Mouse (Mus musculus) MEL (cell line): ENCODE measurements around the gene Atp10a. TPM values are rescaled to one million over a fixed set of nuclear protein-coding genes. Genes with fewer than 3 reads are reported as not detected.

Source experiments
- DNase-seq: peaks from one replicate; pipeline ENCODE4 v3.0.0; 2011; ENCODE audit warnings: low read depth, low spot score
- H3K27ac ChIP-seq: 2 replicates; pipeline ENCODE4 v1.5.1; 2012; ENCODE audit warnings: low read depth, mild to moderate bottlenecking, control low read depth, low read length, moderate library complexity; ENCODE audit not compliant: control insufficient read depth
- H3K27me3 ChIP-seq, 2 experiments: fragments of 150-350 bp in 1 of 2; sonication (generic) in 1 of 2; 2 replicates each; pipeline ENCODE4 v1.6.1; 2012; ENCODE audit warnings: low read length in 2 of 2, mild to moderate bottlenecking in 2 of 2, improper control_type of control experiment in 1 of 2, moderate library complexity in 1 of 2; ENCODE audit not compliant: insufficient read depth in 2 of 2, control insufficient read depth in 1 of 2
- H3K36me3 ChIP-seq, 2 experiments: 2 replicates each; pipeline ENCODE4 v1.6.1; 2012 to 2014; ENCODE audit warnings: low read length in 2 of 2, improper control_type of control experiment in 1 of 2, inconsistent platforms in 1 of 2, mild to moderate bottlenecking in 1 of 2; ENCODE audit not compliant: insufficient read depth in 2 of 2, control insufficient read depth in 1 of 2
- H3K4me1 ChIP-seq, 2 experiments: fragments of 150-350 bp in 1 of 2; sonication (generic) in 1 of 2; 2 replicates each; pipeline ENCODE4 v1.6.1; 2012; ENCODE audit warnings: low read length in 2 of 2, improper control_type of control experiment in 1 of 2, mild to moderate bottlenecking in 1 of 2; ENCODE audit not compliant: insufficient read depth in 2 of 2, control insufficient read depth in 1 of 2
- H3K4me3 ChIP-seq, 2 experiments: fragments of 150-350 bp in 1 of 2; sonication (generic) in 1 of 2; 2 replicates each; pipeline ENCODE4 v1.5.1; 2012; ENCODE audit warnings: low read depth in 2 of 2, low read length in 2 of 2, mild to moderate bottlenecking in 2 of 2, moderate library complexity in 2 of 2, control low read depth in 1 of 2, improper control_type of control experiment in 1 of 2; ENCODE audit not compliant: control insufficient read depth in 1 of 2, insufficient read depth in 1 of 2
- H3K79me2 ChIP-seq: 2 replicates; pipeline ENCODE4 v1.6.1; 2012; ENCODE audit warnings: mild to moderate bottlenecking, low read length, moderate library complexity; ENCODE audit not compliant: control insufficient read depth, poor library complexity, insufficient read depth
- H3K9ac ChIP-seq: 2 replicates; pipeline ENCODE4 v1.6.1; 2012; ENCODE audit warnings: low read depth, mild to moderate bottlenecking, control low read depth, low read length, moderate library complexity; ENCODE audit not compliant: control insufficient read depth, poor library complexity, severe bottlenecking
- H3K9me3 ChIP-seq: fragments of 150-350 bp; sonication (generic); replicated peaks from 2 replicates; pipeline ENCODE4 v1.6.1; 2012; ENCODE audit warnings: mild to moderate bottlenecking, low read length, improper control_type of control experiment, moderate library complexity; ENCODE audit not compliant: insufficient read depth
- CHD2 ChIP-seq: IDR thresholded peaks from 2 replicates; pipeline ENCODE4 v1.6.1; 2011; ENCODE audit warnings: low read length, improper control_type of control experiment
- CTCF ChIP-seq, 3 experiments: IDR thresholded peaks in 2 of 3; conservative IDR thresholded peaks in 1 of 3; 2 replicates each; pipeline ENCODE4 v1.5.1; 2011 to 2012; ENCODE audit warnings: low read length in 3 of 3, low read depth in 2 of 3, mild to moderate bottlenecking in 2 of 3, improper control_type of control experiment in 1 of 3, inconsistent platforms in 1 of 3, mixed read lengths in 1 of 3, moderate library complexity in 1 of 3; ENCODE audit not compliant: control insufficient read depth in 1 of 3, insufficient read depth in 1 of 3, poor library complexity in 1 of 3, severe bottlenecking in 1 of 3
- EP300 ChIP-seq, 2 experiments: IDR thresholded peaks; 2 replicates each; pipeline ENCODE4 v1.6.1; 2011; ENCODE audit warnings: improper control_type of control experiment in 2 of 2, low read length in 2 of 2, low read depth in 1 of 2, mild to moderate bottlenecking in 1 of 2
- ETS1 ChIP-seq: IDR thresholded peaks from 2 replicates; pipeline ENCODE4 v1.6.1; 2012; ENCODE audit warnings: low read depth, mild to moderate bottlenecking, inconsistent platforms, low read length, improper control_type of control experiment, moderate library complexity
- GATA1 ChIP-seq: IDR thresholded peaks from 2 replicates; pipeline ENCODE4 v1.6.1; 2011; ENCODE audit warnings: low read depth, low read length, improper control_type of control experiment
- MAFK ChIP-seq: IDR thresholded peaks from 2 replicates; pipeline ENCODE4 v1.6.1; 2011; ENCODE audit warnings: low read depth, mild to moderate bottlenecking, low read length, improper control_type of control experiment, borderline replicate concordance
- MAX ChIP-seq: IDR thresholded peaks from 2 replicates; pipeline ENCODE4 v1.6.1; 2011; ENCODE audit warnings: low read length, improper control_type of control experiment
- MAZ ChIP-seq: IDR thresholded peaks from 2 replicates; pipeline ENCODE4 v1.6.1; 2012; ENCODE audit warnings: low read depth, mild to moderate bottlenecking, inconsistent platforms, low read length, improper control_type of control experiment
- MEF2A ChIP-seq: IDR thresholded peaks from 2 replicates; pipeline ENCODE4 v1.6.1; 2014; ENCODE audit warnings: low read depth, mild to moderate bottlenecking, inconsistent platforms, low read length, improper control_type of control experiment; ENCODE audit not compliant: poor library complexity, insufficient replicate concordance, severe bottlenecking; ENCODE audit errors: extremely low read depth
- MXI1 ChIP-seq: IDR thresholded peaks from 2 replicates; pipeline ENCODE4 v1.6.1; 2011; ENCODE audit warnings: mild to moderate bottlenecking, low read depth, low read length, improper control_type of control experiment
- NELFE ChIP-seq: IDR thresholded peaks from 2 replicates; pipeline ENCODE4 v1.6.1; 2011; ENCODE audit warnings: low read depth, low read length, improper control_type of control experiment
- POLR2A ChIP-seq, 2 experiments: IDR thresholded peaks; 2 replicates each; pipeline ENCODE4 v1.6.1; 2011 to 2012; ENCODE audit warnings: low read length in 2 of 2, mild to moderate bottlenecking in 2 of 2, control low read depth in 1 of 2, improper control_type of control experiment in 1 of 2, low read depth in 1 of 2, moderate library complexity in 1 of 2; ENCODE audit not compliant: control insufficient read depth in 1 of 2, insufficient read depth in 1 of 2, poor library complexity in 1 of 2
- POLR2AphosphoS5 ChIP-seq: IDR thresholded peaks from 2 replicates; pipeline ENCODE4 v1.6.1; 2012; ENCODE audit warnings: low read depth, borderline replicate concordance, mild to moderate bottlenecking, inconsistent platforms, low read length, moderate library complexity, mixed read lengths
- SMC3 ChIP-seq: IDR thresholded peaks from 2 replicates; pipeline ENCODE4 v1.6.1; 2011; ENCODE audit warnings: low read depth, low read length, improper control_type of control experiment
- TCF12 ChIP-seq: IDR thresholded peaks from 2 replicates; pipeline ENCODE4 v1.6.1; 2014; ENCODE audit warnings: low read depth, mild to moderate bottlenecking, inconsistent platforms, low read length, improper control_type of control experiment, moderate library complexity
- USF1 ChIP-seq: IDR thresholded peaks from 2 replicates; pipeline ENCODE4 v1.6.1; 2014; ENCODE audit warnings: low read depth, mild to moderate bottlenecking, inconsistent platforms, low read length, improper control_type of control experiment, moderate library complexity
- ZKSCAN1 ChIP-seq: IDR thresholded peaks from 2 replicates; pipeline ENCODE4 v1.6.1; 2012; ENCODE audit warnings: low read depth, mild to moderate bottlenecking, inconsistent platforms, low read length, improper control_type of control experiment, moderate library complexity
- ZNF384 ChIP-seq: IDR thresholded peaks from 2 replicates; pipeline ENCODE4 v1.6.1; 2012; ENCODE audit warnings: low read depth, mild to moderate bottlenecking, inconsistent platforms, low read length, improper control_type of control experiment
- polyA plus RNA-seq, 2 experiments: library from polyadenylated mRNA; stranded (reverse) in 1 of 2; unstranded in 1 of 2; fragments of >175 nt in 1 of 2; fragments of >200 nt in 1 of 2; gene quantifications; 2 replicates each; pipeline versions ENCODE4 v1.2.1 to v1.2.4; 2012; ENCODE audit warnings: low replicate concordance in 2 of 2, low read depth in 1 of 2; ENCODE audit not compliant: insufficient read length in 2 of 2, insufficient read depth in 1 of 2, missing spikeins in 1 of 2
- total RNA-seq: library from RNA; depleted of rRNA; stranded (reverse); fragments of 300-350 nt; gene quantifications from 2 replicates; pipeline ENCODE4 v1.2.3, GENCODE M21; 2012

Atp10a gene
- total and polyA plus RNA-seq, 3 experiments = not detected

DNA sequence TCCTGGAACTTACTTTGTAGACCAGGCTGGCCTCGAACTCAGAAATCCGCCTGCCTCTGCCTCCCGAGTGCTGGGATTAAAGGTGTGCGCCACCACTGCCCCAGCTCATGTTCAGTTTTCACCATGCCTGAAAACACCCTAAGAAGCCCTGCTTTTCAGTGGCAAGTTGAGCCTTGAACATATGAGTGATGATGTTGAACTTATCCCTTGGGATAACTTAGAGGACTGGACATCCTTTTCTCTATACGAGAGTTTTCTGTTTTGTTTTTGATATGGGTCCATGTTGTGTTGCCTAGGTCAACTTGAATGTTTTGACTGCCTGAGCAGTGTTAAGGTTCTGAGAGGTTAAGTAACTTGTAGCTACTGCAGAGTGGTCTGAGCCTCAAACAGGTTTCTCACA lies 4.7 kb downstream of the Atp10a start:
- Histone ChIP-seq H3K4me1 (no peaks in the 10 kb centered on the region), H3K9me3 (no peaks in the 10 kb centered on the region), H3K36me3 (no peaks in the 10 kb centered on the region), H3K79me2 (no peaks in the 10 kb centered on the region), H3K27ac (no peak overlapping the region), H3K9ac (no peak overlapping the region), H3K27me3 (no peaks in the 10 kb centered on the region), H3K4me3 (no peak overlapping the region)
- TF ChIP-seq NELFE (no peak), ZKSCAN1 (no peak), CTCF (IDR thresholded peaks at IDR 0.05 in 2 of 3, conservative IDR thresholded peaks at IDR 0.05 in 1 of 3; ENCODE audit: control insufficient read depth in 1 of 3, insufficient read depth in 1 of 3, low read depth in 2 of 3, low read length in 3 of 3, poor library complexity in 1 of 3, severe bottlenecking in 1 of 3) (no peak), MXI1 (no peak), GATA1 (no peak), POLR2A (IDR thresholded peaks at IDR 0.05; ENCODE audit: control insufficient read depth in 1 of 2, insufficient read depth in 1 of 2, low read depth in 1 of 2, low read length in 2 of 2, poor library complexity in 1 of 2) (no peak), MAX (no peak), ETS1 (no peak), ZNF384 (no peak), POLR2AphosphoS5 (no peak), TCF12 (no peak)
- no peak for DNase-seq

DNA sequence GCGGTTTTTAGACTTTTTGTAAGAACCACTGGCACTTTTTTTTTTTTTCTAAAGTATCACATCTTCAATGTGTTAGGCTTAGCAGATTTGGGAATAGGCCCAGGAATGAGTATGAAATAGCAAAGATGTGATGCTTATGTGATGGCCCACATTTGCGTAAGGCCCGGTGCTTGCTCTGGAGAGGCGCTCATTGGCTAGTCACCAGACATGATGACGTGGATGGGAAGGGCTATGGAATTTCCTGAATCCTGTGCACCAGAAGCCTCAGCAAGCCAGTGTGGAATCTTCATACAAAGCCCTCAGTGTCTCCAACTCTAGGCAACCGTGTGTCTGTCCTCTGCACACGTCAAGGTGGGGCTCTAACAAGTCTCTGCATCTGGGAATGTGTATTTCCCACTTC lies 5.1 kb downstream of the Atp10a start:
- no peak overlapping the region for H3K9ac ChIP-seq
- H3K9me3 ChIP-seq = no peaks in the 10 kb centered on the region
- H3K4me1 ChIP-seq = no peaks in the 10 kb centered on the region
- DNase-seq = no peak
- H3K36me3 ChIP-seq = no peaks in the 10 kb centered on the region
- no peaks in the 10 kb centered on the region for H3K79me2 ChIP-seq
- no peak overlapping the region for H3K27ac ChIP-seq
- no peak overlapping the region for H3K4me3 ChIP-seq
- TF ChIP-seq MAZ = no peak
- TF ChIP-seq, all 39 proteins: peak for 0
- H3K27me3 ChIP-seq = no peaks in the 10 kb centered on the region

DNA sequence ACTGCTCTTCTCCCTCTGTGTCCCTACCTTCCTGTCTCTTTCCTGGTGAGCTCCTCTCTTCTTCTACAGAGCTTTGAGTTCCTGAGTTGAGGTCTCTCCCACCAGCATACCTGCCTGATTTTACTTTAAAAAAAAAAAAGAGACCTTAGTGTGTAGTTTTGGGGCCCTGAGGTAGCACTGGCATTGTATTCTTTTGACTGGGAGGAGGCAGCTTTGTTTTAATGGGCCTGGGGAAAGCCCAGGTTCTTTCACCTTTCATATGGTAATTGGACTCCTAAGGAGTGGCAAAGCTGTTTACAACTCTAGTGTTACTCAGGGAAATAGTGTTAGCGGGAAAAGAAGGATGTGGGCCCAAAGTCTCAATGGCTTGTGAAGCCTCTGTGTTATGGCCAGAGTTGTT lies 12.7 kb downstream of the Atp10a start:
- Histone ChIP-seq H3K27me3 (no peaks in the 10 kb centered on the region), H3K27ac (no peak overlapping the region), H3K9me3 (no peaks in the 10 kb centered on the region), H3K4me1 (no peaks in the 10 kb centered on the region), H3K9ac (no peak overlapping the region), H3K4me3 (no peak overlapping the region), H3K36me3 (no peaks in the 10 kb centered on the region), H3K79me2 (no peaks in the 10 kb centered on the region)
- no peak for DNase-seq
- TF ChIP-seq MAFK (no peak), MXI1 (no peak), ZNF384 (no peak), POLR2AphosphoS5 (no peak), MEF2A (no peak), EP300 (IDR thresholded peaks at IDR 0.05; ENCODE audit: low read depth in 1 of 2, low read length in 2 of 2) (no peak), SMC3 (no peak), CHD2 (no peak), GATA1 (no peak), USF1 (no peak), MAZ (no peak)
